Mouse (Mus musculus) naive thymus-derived CD4-positive, alpha-beta T cell, adult 2 months (primary cell): Measurements from ENCODE around the gene A630010A05Rik.
"Not testable (repeated sequence)": the region's sequence is repeated elsewhere in the genome, so short reads cannot be mapped to it uniquely, and the experiment has no call there.

ENCODE experiments used
- DNase-seq: peaks from one replicate; pipeline ENCODE4 v3.0.0-alpha.2; 2011; ENCODE audit warnings: low read depth

Gene A630010A05Rik

GRCm38 (mm10) chr16:14562017-14562416 is at the start of gene A630010A05Rik:
Gene A630010A05Rik, plus strand, starts transcription at chr16:14562317.
- DNase-seq: no peak

- no peak for DNase-seq
Measured at GRCm38 (mm10) chr16:14535766-14536165, 26.4 kb upstream of the A630010A05Rik start.

GRCm38 (mm10) chr16:14557191-14557590 is 4.9 kb upstream of the A630010A05Rik start:
- not testable (repeated sequence) for DNase-seq
